Mouse (Mus musculus) embryonic facial prominence, embryonic 11.5 days (tissue): ENCODE measurements around the gene Gm10401. TPM values are rescaled to one million over a fixed set of nuclear protein-coding genes. Genes with fewer than 3 reads are reported as not detected.

Source experiments
- ATAC-seq: fragments of 200-750 bp; cut with Nextera tagmentation; replicated peaks from 2 replicates; pipeline ENCODE4 v1.8.0; 2017; ENCODE audit warnings: low read depth; ENCODE audit not compliant: insufficient number of reproducible peaks, low FRiP score, low TSS enrichment
- DNase-seq: peaks from one replicate; pipeline ENCODE4 v3.0.0-alpha.2; 2015; ENCODE audit warnings: low spot score
- H3K27ac ChIP-seq: fragments of 300-500 bp; sonication (generic); replicated peaks from 2 replicates; pipeline ENCODE4 v1.5.1; 2014; ENCODE audit warnings: mild to moderate bottlenecking, low read depth, low read length, control low read depth
- H3K27me3 ChIP-seq: fragments of 300-500 bp; sonication (generic); 2 replicates; pipeline ENCODE4 v1.6.1; 2014; ENCODE audit warnings: mild to moderate bottlenecking, low read length, moderate library complexity, mixed read lengths; ENCODE audit not compliant: control insufficient read depth, insufficient read depth
- H3K36me3 ChIP-seq: fragments of 300-500 bp; sonication (generic); replicated peaks from 2 replicates; pipeline ENCODE4 v1.6.1; 2014; ENCODE audit warnings: low read depth, mild to moderate bottlenecking, low read length, moderate library complexity, mixed read lengths; ENCODE audit not compliant: control insufficient read depth, insufficient read depth
- H3K4me1 ChIP-seq: fragments of 300-500 bp; sonication (generic); 2 replicates; pipeline ENCODE4 v1.6.1; 2014; ENCODE audit warnings: low read length, mixed read lengths; ENCODE audit not compliant: control insufficient read depth, insufficient read depth
- H3K4me2 ChIP-seq: fragments of 300-500 bp; sonication (generic); 2 replicates; pipeline ENCODE4 v1.6.1; 2014; ENCODE audit warnings: low read depth, mild to moderate bottlenecking, control low read depth, low read length, moderate library complexity
- H3K4me3 ChIP-seq: fragments of 300-500 bp; sonication (generic); 2 replicates; pipeline ENCODE4 v1.5.1; 2014; ENCODE audit warnings: low read depth, low read length, control low read depth
- H3K9ac ChIP-seq: fragments of 300-500 bp; sonication (generic); replicated peaks from 2 replicates; pipeline ENCODE4 v1.6.1; 2014; ENCODE audit warnings: mild to moderate bottlenecking, control low read depth, low read length
- H3K9me3 ChIP-seq: fragments of 300-500 bp; sonication (generic); replicated peaks from 2 replicates; pipeline ENCODE4 v1.6.1; 2016; ENCODE audit warnings: mild to moderate bottlenecking, low read length, inconsistent platforms, mixed read lengths; ENCODE audit not compliant: control insufficient read depth
- WGBS: fragments of 180-500 bp; shearing (Covaris S2); extraction: QIAGEN DNeasy Blood & Tissue Kit; methylation state at CpG from one replicate; pipeline ENCODE4 v1.1.7; 2014; 5-methylcytosine and 5-hydroxymethylcytosine counted together
- polyA plus RNA-seq: library from polyadenylated mRNA; unstranded; fragments of >200 nt; fragmentation: Nextera tagmentation; extraction: Ambion mirVana; gene quantifications from 2 replicates; pipeline ENCODE4 v1.2.1, GENCODE M21; 2014

Gene Gm10401
- polyA plus RNA-seq, 1 experiment from 2014 or later = 26.3 TPM

GRCm38 (mm10) chr5:115049692-115050091 is 48.4 kb downstream of the Gm10401 start:
- ATAC-seq = no peak
- WGBS = 89% methylated on average over 6 of the region's 6 CpGs
- Histone ChIP-seq H3K4me2 (no peak overlapping the region), H3K36me3 (no peaks in the 10 kb centered on the region), H3K9me3 (no peaks in the 10 kb centered on the region), H3K4me3 (no peak overlapping the region), H3K9ac (no peak overlapping the region), H3K4me1 (0 out of 2 replicates have a peak, but pooled peaks cover 2% of the 10 kb centered on the region), H3K27ac (no peak overlapping the region), H3K27me3 (no peaks in the 10 kb centered on the region)
- DNase-seq = no peak

Other genes starting within 250 kb of the Gm10401 start
- gene 4930519G04Rik, start 244.6 kb downstream of the Gm10401 start, polyA plus RNA-seq = not detected in 2 replicates
- gene Gm9936, start 239.6 kb downstream of the Gm10401 start, polyA plus RNA-seq = 0.14 and 0.29 TPM in 2 replicates
- 2.5 and 2.7 TPM in 2 replicates for gene Oasl2, start 201.4 kb downstream of the Gm10401 start, polyA plus RNA-seq
- gene Oasl1, start 175.1 kb downstream of the Gm10401 start, polyA plus RNA-seq = 0.24 TPM in 2 replicates
- gene 2210016L21Rik, start 156.1 kb downstream of the Gm10401 start, polyA plus RNA-seq = 50.7 and 58.4 TPM in 2 replicates
- not detected in 2 replicates for gene Hnf1a, start 127.2 kb downstream of the Gm10401 start, polyA plus RNA-seq
- gene Sppl3, start 87.2 kb downstream of the Gm10401 start, polyA plus RNA-seq = 23.5 and 43.6 TPM in 2 replicates
- 27.7 and 31.8 TPM in 2 replicates for gene Acads, start 21.1 kb upstream of the Gm10401 start, polyA plus RNA-seq
- 49.6 and 53.0 TPM in 2 replicates for gene Unc119b, start 36.7 kb upstream of the Gm10401 start, polyA plus RNA-seq
- 36.6 and 37.5 TPM in 2 replicates for gene Mlec, start 59.9 kb upstream of the Gm10401 start, polyA plus RNA-seq
- gene Cabp1, start 96.1 kb upstream of the Gm10401 start, polyA plus RNA-seq = 2.4 and 2.7 TPM in 2 replicates
- gene Pop5, start 137.5 kb upstream of the Gm10401 start, polyA plus RNA-seq = 101 and 108 TPM in 2 replicates
- gene Rnf10, start 174.6 kb upstream of the Gm10401 start, polyA plus RNA-seq = 75.0 and 80.1 TPM in 2 replicates
- gene Coq5, start 181.4 kb upstream of the Gm10401 start, polyA plus RNA-seq = 51.7 and 52.2 TPM in 2 replicates
- gene Dynll1, start 202.7 kb upstream of the Gm10401 start, polyA plus RNA-seq = 1,836 and 1,851 TPM in 2 replicates
- gene Srsf9, start 228.9 kb upstream of the Gm10401 start, polyA plus RNA-seq = 376 and 390 TPM in 2 replicates
- 37.0 and 38.8 TPM in 2 replicates for gene Gatc, start 242.9 kb upstream of the Gm10401 start, polyA plus RNA-seq
- 66.7 and 68.9 TPM in 2 replicates for gene Triap1, start 242.9 kb upstream of the Gm10401 start, polyA plus RNA-seq